Mouse (Mus musculus) liver, embryonic 11.5 days (tissue): Measurements from ENCODE around the gene Ogfod3. TPM values are rescaled to one million over a fixed set of nuclear protein-coding genes. Genes with fewer than 3 reads are reported as not detected.

Experiments
- ATAC-seq: fragments of 200-750 bp; cut with Nextera tagmentation; replicated peaks from 2 replicates; pipeline ENCODE4 v1.8.0; 2017; ENCODE audit warnings: moderate number of reproducible peaks, mild to moderate bottlenecking, moderate TSS enrichment, moderate library complexity; ENCODE audit not compliant: low FRiP score
- DNase-seq: peaks from one replicate; pipeline ENCODE4 v3.0.0-alpha.2; 2017; ENCODE audit warnings: low spot score
- H3K27ac ChIP-seq: fragments of 300-500 bp; sonication (generic); 2 replicates; pipeline ENCODE4 v1.5.1; 2014; ENCODE audit warnings: mild to moderate bottlenecking, low read depth, low read length, control low read depth
- H3K27me3 ChIP-seq: fragments of 300-500 bp; sonication (generic); replicated peaks from 2 replicates; pipeline ENCODE4 v1.6.1; 2014; ENCODE audit warnings: low read length, mixed read lengths; ENCODE audit not compliant: control insufficient read depth, insufficient read depth
- H3K36me3 ChIP-seq: fragments of 300-500 bp; sonication (generic); 2 replicates; pipeline ENCODE4 v1.6.1; 2014; ENCODE audit warnings: mild to moderate bottlenecking, low read length, moderate library complexity, mixed read lengths; ENCODE audit not compliant: control insufficient read depth, insufficient read depth
- H3K4me1 ChIP-seq: fragments of 300-500 bp; sonication (generic); replicated peaks from 2 replicates; pipeline ENCODE4 v1.6.1; 2014; ENCODE audit warnings: low read length, mixed read lengths; ENCODE audit not compliant: control insufficient read depth, insufficient read depth
- H3K4me2 ChIP-seq: fragments of 300-500 bp; sonication (generic); 2 replicates; pipeline ENCODE4 v1.6.1; 2014; ENCODE audit warnings: mild to moderate bottlenecking, control low read depth, moderate library complexity
- H3K4me3 ChIP-seq: fragments of 300-500 bp; sonication (generic); 2 replicates; pipeline ENCODE4 v1.5.1; 2014; ENCODE audit warnings: low read depth, low read length, control low read depth
- H3K9ac ChIP-seq: fragments of 300-500 bp; sonication (generic); 2 replicates; pipeline ENCODE4 v1.6.1; 2014; ENCODE audit warnings: low read depth, low read length, control low read depth
- H3K9me3 ChIP-seq: fragments of 300-500 bp; sonication (generic); 2 replicates; pipeline ENCODE4 v1.6.1; 2016; ENCODE audit warnings: low read length, inconsistent platforms, mixed read lengths; ENCODE audit not compliant: control insufficient read depth
- WGBS: fragments of 180-500 bp; shearing (Covaris S2); extraction: QIAGEN DNeasy Blood & Tissue Kit; methylation state at CpG from one replicate; pipeline ENCODE4 v1.1.7; 2014; 5-methylcytosine and 5-hydroxymethylcytosine counted together
- polyA plus RNA-seq: library from polyadenylated mRNA; unstranded; fragments of >200 nt; fragmentation: Nextera tagmentation; extraction: Ambion mirVana; gene quantifications from 2 replicates; pipeline ENCODE4 v1.2.1, GENCODE M21; 2014

Gene Ogfod3
- polyA plus RNA-seq, 1 experiment from 2014 or later, result 23.4 TPM

DNA sequence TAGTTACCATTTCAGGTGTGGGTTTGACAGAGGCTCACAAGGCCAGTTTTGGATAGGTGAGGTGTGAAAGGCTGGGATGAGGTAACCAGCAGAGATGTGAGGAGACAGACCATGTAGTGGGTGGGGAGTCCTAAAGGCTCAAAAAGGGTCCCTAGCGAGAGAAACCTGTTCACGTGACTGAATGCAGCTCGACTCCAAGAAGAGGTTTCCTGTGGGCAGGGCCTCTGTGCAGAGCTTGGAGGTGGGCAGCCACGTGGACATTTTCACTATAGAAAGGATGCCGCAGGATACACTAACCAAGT lies 701 bp downstream of the Ogfod3 start:
- Histone ChIP-seq H3K9ac (0 out of 2 replicates have a peak overlapping the region, but pooled peaks have one; percentile 30), H3K27ac (peak overlapping the region; percentile 52), H3K4me1 (peaks cover 11% of the 10 kb centered on the region), H3K27me3 (no peaks in the 10 kb centered on the region), H3K36me3 (no peaks in the 10 kb centered on the region), H3K9me3 (no peaks in the 10 kb centered on the region), H3K4me2 (peak overlapping the region; percentile 81), H3K4me3 (peak overlapping the region; percentile 70)
- DNase-seq (no peak), ATAC-seq (no peak)
- under 1% methylated on average over 5 of the region's 5 CpGs for WGBS

DNA sequence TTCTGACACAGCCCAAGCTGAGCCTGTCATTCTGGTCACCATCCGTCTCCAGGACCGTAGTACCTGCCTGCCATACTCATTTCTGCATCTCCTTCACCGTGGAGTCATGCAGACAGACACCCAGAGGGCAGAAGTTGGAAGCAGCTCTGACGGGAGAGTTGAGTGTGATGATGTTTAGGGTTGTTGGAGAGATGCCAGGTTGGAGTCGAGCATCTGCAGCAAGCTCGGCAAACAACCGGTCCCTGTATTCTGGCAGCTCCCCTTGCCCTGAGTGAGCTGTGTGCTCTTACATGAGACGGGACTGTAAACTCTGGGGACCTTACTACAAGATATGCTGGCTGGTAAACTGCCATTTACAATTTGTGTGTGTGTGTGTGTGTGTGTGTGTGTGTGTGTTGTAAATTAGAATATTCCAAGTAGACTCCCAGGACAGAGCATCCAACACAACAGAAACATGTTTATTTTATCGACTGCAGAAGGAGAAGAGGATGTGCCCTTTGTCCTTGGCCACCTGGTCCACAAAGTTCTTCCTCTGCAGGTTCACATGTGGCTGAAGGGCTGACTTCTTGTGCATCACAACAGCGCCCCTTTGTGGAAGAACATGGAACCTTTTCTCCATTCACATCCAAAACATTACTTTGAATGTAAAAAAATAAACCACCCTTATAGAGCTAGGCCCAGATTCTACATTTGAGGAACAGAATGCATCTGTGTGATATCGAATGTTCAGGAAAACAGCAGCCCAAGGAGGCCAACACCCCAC lies 2.9 kb downstream of the Ogfod3 start:
- H3K27ac ChIP-seq, result no peak overlapping the region
- no peak overlapping the region for H3K4me3 ChIP-seq
- no peaks in the 10 kb centered on the region for H3K9me3 ChIP-seq
- WGBS, result 68% methylated on average over 11 of the region's 11 CpGs
- H3K9ac ChIP-seq, result no peak overlapping the region
- ATAC-seq (no peak), DNase-seq (no peak)
- H3K27me3 ChIP-seq, result no peaks in the 10 kb centered on the region
- H3K36me3 ChIP-seq, result no peaks in the 10 kb centered on the region
- no peak overlapping the region for H3K4me2 ChIP-seq
- peaks cover 11% of the 10 kb centered on the region for H3K4me1 ChIP-seq

DNA sequence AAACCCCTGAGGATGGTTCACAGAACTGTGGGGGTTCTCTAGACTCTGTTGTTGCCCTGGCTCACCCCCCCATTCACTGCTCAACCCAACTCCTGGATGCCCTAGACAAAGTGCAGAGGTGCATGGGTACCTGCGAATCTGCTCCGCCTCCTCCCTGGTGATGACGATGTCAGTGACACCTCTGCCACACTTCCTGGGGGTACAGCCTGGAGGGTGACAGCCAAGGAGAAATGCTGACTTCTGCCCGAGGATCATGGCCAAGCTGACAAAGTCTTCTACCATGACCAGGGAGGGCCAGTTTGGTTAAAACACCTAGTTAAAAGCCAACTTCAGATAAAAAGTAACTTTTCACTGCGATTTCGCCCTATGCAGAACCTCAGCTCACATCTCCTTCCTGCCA lies 3.7 kb downstream of the Ogfod3 start:
- H3K27ac ChIP-seq, result no peak overlapping the region
- H3K27me3 ChIP-seq, result no peaks in the 10 kb centered on the region
- 89% methylated on average over 6 of the region's 6 CpGs for WGBS
- H3K4me1 ChIP-seq, result peaks cover 11% of the 10 kb centered on the region
- no peak for DNase-seq
- H3K4me3 ChIP-seq, result no peak overlapping the region
- no peak overlapping the region for H3K9ac ChIP-seq
- no peak for ATAC-seq
- no peaks in the 10 kb centered on the region for H3K36me3 ChIP-seq
- H3K9me3 ChIP-seq, result no peaks in the 10 kb centered on the region
- H3K4me2 ChIP-seq, result no peak overlapping the region

- H3K27me3 ChIP-seq, result no peaks in the 10 kb centered on the region
- H3K4me1 ChIP-seq, result peaks cover 7% of the 10 kb centered on the region
- no peak overlapping the region for H3K9ac ChIP-seq
- no peaks in the 10 kb centered on the region for H3K9me3 ChIP-seq
- no peak for DNase-seq
- 81% methylated on average over 4 of the region's 4 CpGs for WGBS
- no peak overlapping the region for H3K4me2 ChIP-seq
- H3K4me3 ChIP-seq, result no peak overlapping the region
- no peaks in the 10 kb centered on the region for H3K36me3 ChIP-seq
- no peak overlapping the region for H3K27ac ChIP-seq
- no peak for ATAC-seq
Measured at GRCm38 (mm10) chr11:121199851-121200250, 4.7 kb downstream of the Ogfod3 start.

- H3K27me3 ChIP-seq, result no peaks in the 10 kb centered on the region
- H3K4me2 ChIP-seq, result no peak overlapping the region
- ATAC-seq (no peak), DNase-seq (no peak)
- H3K4me1 ChIP-seq, result peaks cover 3% of the 10 kb centered on the region
- H3K36me3 ChIP-seq, result no peaks in the 10 kb centered on the region
- H3K4me3 ChIP-seq, result no peak overlapping the region
- no peak overlapping the region for H3K27ac ChIP-seq
- WGBS, result 40% methylated on average over 2 of the region's 2 CpGs
- no peak overlapping the region for H3K9ac ChIP-seq
- no peaks in the 10 kb centered on the region for H3K9me3 ChIP-seq
Measured at GRCm38 (mm10) chr11:121198622-121199021, 5.9 kb downstream of the Ogfod3 start.

DNA sequence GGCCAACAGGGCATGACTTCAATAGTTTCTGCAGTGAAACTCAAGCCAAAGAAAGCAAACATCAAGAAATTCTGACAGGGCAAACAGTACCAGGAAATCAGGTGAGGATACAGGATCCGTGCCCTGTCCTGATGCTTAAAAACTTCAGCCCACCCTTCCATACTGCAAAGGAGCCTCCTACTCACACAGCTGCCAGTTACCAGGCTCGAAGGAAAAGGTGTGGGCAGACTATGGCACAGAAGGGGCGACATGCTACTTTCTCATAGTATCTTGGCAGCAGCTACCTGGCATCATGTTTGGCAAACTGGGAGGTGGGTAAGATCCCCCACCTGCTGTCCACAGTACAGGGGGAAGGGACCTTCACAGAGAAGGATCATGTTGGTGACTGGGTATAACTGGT lies 11.1 kb downstream of the Ogfod3 start:
- H3K27ac ChIP-seq, result no peak overlapping the region
- no peak for DNase-seq

DNA sequence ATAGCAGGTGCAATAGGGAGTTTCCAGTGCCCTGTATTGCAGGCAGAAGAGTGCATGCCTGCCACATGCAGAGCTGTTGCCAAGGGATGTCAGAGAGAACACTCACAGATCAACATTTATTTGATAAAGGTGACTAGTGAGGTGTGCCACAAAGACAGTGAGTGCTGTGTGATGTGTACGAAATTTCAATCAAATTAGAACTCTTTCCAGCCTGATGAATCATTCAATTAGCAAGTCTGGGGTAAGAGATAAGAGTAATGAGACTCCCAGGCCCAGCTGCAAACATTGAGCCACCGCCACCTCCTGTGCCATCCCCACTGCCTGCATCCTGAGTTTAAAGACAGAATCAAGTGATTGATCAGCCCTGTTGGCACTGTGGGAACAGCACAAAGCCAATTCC lies 11.8 kb downstream of the Ogfod3 start:
- Histone ChIP-seq H3K36me3 (no peaks in the 10 kb centered on the region), H3K9me3 (no peaks in the 10 kb centered on the region), H3K4me2 (no peak overlapping the region), H3K27ac (no peak overlapping the region), H3K4me1 (no peaks in the 10 kb centered on the region), H3K27me3 (no peaks in the 10 kb centered on the region), H3K4me3 (no peak overlapping the region), H3K9ac (no peak overlapping the region)
- ATAC-seq (no peak), DNase-seq (no peak)
- WGBS, result 50% methylated on average over 2 of the region's 2 CpGs

More for the DNA sequence above, 11.1 kb downstream of the Ogfod3 start:
- no peak for ATAC-seq
- no peaks in the 10 kb centered on the region for H3K9me3 ChIP-seq
- H3K36me3 ChIP-seq, result no peaks in the 10 kb centered on the region
- H3K27me3 ChIP-seq, result no peaks in the 10 kb centered on the region
- H3K4me2 ChIP-seq, result no peak overlapping the region
- no peak overlapping the region for H3K4me3 ChIP-seq
- H3K4me1 ChIP-seq, result no peaks in the 10 kb centered on the region
- WGBS, result 74% methylated on average over 3 of the region's 3 CpGs
- no peak overlapping the region for H3K9ac ChIP-seq

DNA sequence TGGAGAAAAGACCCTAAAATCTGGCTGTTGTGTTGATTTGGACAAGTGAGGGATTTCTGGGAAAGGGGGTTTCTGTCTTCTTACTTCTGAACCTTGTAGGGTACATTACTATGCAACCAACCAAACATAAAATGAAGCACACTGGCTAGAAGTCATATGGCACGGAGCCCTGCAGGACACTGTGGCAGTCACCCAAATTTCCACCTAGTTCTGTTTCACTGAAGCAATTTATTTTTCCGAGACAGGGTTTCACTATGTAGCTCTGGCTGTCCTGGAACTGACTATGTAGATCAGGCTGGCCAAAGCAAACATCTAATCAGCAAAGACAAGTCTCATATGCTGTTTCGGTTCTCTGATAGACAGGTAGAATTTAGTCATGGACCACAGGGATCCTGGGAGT lies 14.8 kb downstream of the Ogfod3 start:
- H3K9me3 ChIP-seq, result no peaks in the 10 kb centered on the region
- H3K4me2 ChIP-seq, result no peak overlapping the region
- 84% methylated on average over 3 of the region's 3 CpGs for whole genome bisulfite sequencing
- ATAC-seq, result no peak
- no peaks in the 10 kb centered on the region for H3K27me3 ChIP-seq
- no peaks in the 10 kb centered on the region for H3K36me3 ChIP-seq
- no peak overlapping the region for H3K9ac ChIP-seq
- H3K27ac ChIP-seq, result no peak overlapping the region
- no peak overlapping the region for H3K4me3 ChIP-seq
- DNase-seq, result no peak
- no peaks in the 10 kb centered on the region for H3K4me1 ChIP-seq
